Mouse (Mus musculus): Measurements from ENCODE around the gene Col6a5. TPM values are rescaled to one million over a fixed set of nuclear protein-coding genes. Genes with fewer than 3 reads are reported as not detected.

Col6a5 gene
- polyA plus RNA-seq, 1 experiment = not detected

GRCm38 (mm10) chr9:105949755-105950154 is 10.7 kb downstream of the Col6a5 start:
- no peak overlapping the region for H3K27ac ChIP-seq (replicated peaks; ENCODE audit: low read depth, low read length)
- H3K4me1 ChIP-seq (ENCODE audit: control insufficient read depth, insufficient read depth, insufficient read length, low read length) = no peaks in the 10 kb centered on the region
- H3K4me3 ChIP-seq (ENCODE audit: insufficient read depth, low read depth, low read length) = no peak overlapping the region

GRCm38 (mm10) chr9:105947577-105947976 is 12.9 kb downstream of the Col6a5 start:
- H3K4me3 ChIP-seq (ENCODE audit: insufficient read depth, low read depth, low read length) = no peak overlapping the region
- no peaks in the 10 kb centered on the region for H3K4me1 ChIP-seq (ENCODE audit: control insufficient read depth, insufficient read depth, insufficient read length, low read length)
- no peak overlapping the region for H3K27ac ChIP-seq (replicated peaks; ENCODE audit: low read depth, low read length)

- Histone ChIP-seq H3K27ac (replicated peaks; ENCODE audit: low read depth, low read length) (no peak overlapping the region), H3K4me3 (ENCODE audit: insufficient read depth, low read depth, low read length) (no peak overlapping the region), H3K4me1 (ENCODE audit: control insufficient read depth, insufficient read depth, insufficient read length, low read length) (no peaks in the 10 kb centered on the region)
Observed at GRCm38 (mm10) chr9:105933816-105934215, 26.6 kb downstream of the Col6a5 start.

GRCm38 (mm10) chr9:105929287-105929686 is 31.2 kb downstream of the Col6a5 start:
- H3K27ac ChIP-seq (replicated peaks; ENCODE audit: low read depth, low read length) = no peak overlapping the region
- H3K4me1 ChIP-seq (ENCODE audit: control insufficient read depth, insufficient read depth, insufficient read length, low read length) = no peaks in the 10 kb centered on the region
- no peak overlapping the region for H3K4me3 ChIP-seq (ENCODE audit: insufficient read depth, low read depth, low read length)

GRCm38 (mm10) chr9:105928406-105929071 is 31.9 kb downstream of the Col6a5 start:
- no peak overlapping the region for H3K4me3 ChIP-seq (ENCODE audit: insufficient read depth, low read depth, low read length)
- no peaks in the 10 kb centered on the region for H3K4me1 ChIP-seq (ENCODE audit: control insufficient read depth, insufficient read depth, insufficient read length, low read length)
- H3K27ac ChIP-seq (replicated peaks; ENCODE audit: low read depth, low read length) = no peak overlapping the region

GRCm38 (mm10) chr9:105923659-105924058 is 36.8 kb downstream of the Col6a5 start:
- H3K4me1 ChIP-seq (ENCODE audit: control insufficient read depth, insufficient read depth, insufficient read length, low read length) = no peaks in the 10 kb centered on the region
- H3K27ac ChIP-seq (replicated peaks; ENCODE audit: low read depth, low read length) = no peak overlapping the region
- no peak overlapping the region for H3K4me3 ChIP-seq (ENCODE audit: insufficient read depth, low read depth, low read length)

GRCm38 (mm10) chr9:105915186-105915585 is 45.3 kb downstream of the Col6a5 start:
- H3K4me3 ChIP-seq (ENCODE audit: insufficient read depth, low read depth, low read length) = no peak overlapping the region
- no peak overlapping the region for H3K27ac ChIP-seq (replicated peaks; ENCODE audit: low read depth, low read length)
- no peaks in the 10 kb centered on the region for H3K4me1 ChIP-seq (ENCODE audit: control insufficient read depth, insufficient read depth, insufficient read length, low read length)

GRCm38 (mm10) chr9:105910166-105910565 is 50.3 kb downstream of the Col6a5 start:
- H3K27ac ChIP-seq (replicated peaks; ENCODE audit: low read depth, low read length) = no peak overlapping the region
- no peaks in the 10 kb centered on the region for H3K4me1 ChIP-seq (ENCODE audit: control insufficient read depth, insufficient read depth, insufficient read length, low read length)
- no peak overlapping the region for H3K4me3 ChIP-seq (ENCODE audit: insufficient read depth, low read depth, low read length)

GRCm38 (mm10) chr9:105909352-105909751 is 51.1 kb downstream of the Col6a5 start:
- no peak overlapping the region for H3K4me3 ChIP-seq (ENCODE audit: insufficient read depth, low read depth, low read length)
- H3K4me1 ChIP-seq (ENCODE audit: control insufficient read depth, insufficient read depth, insufficient read length, low read length) = no peaks in the 10 kb centered on the region
- H3K27ac ChIP-seq (replicated peaks; ENCODE audit: low read depth, low read length) = no peak overlapping the region

GRCm38 (mm10) chr9:105907411-105907810 is 53.0 kb downstream of the Col6a5 start:
- no peak overlapping the region for H3K4me3 ChIP-seq (ENCODE audit: insufficient read depth, low read depth, low read length)
- H3K4me1 ChIP-seq (ENCODE audit: control insufficient read depth, insufficient read depth, insufficient read length, low read length) = no peaks in the 10 kb centered on the region
- no peak overlapping the region for H3K27ac ChIP-seq (replicated peaks; ENCODE audit: low read depth, low read length)

- Histone ChIP-seq H3K27ac (replicated peaks; ENCODE audit: low read depth, low read length) (no peak overlapping the region), H3K4me3 (ENCODE audit: insufficient read depth, low read depth, low read length) (no peak overlapping the region), H3K4me1 (ENCODE audit: control insufficient read depth, insufficient read depth, insufficient read length, low read length) (no peaks in the 10 kb centered on the region)
Observed at GRCm38 (mm10) chr9:105887521-105887920, 72.9 kb downstream of the Col6a5 start.

- H3K4me1 ChIP-seq (ENCODE audit: control insufficient read depth, insufficient read depth, insufficient read length, low read length) = no peaks in the 10 kb centered on the region
- H3K4me3 ChIP-seq (ENCODE audit: insufficient read depth, low read depth, low read length) = no peak overlapping the region
- no peak overlapping the region for H3K27ac ChIP-seq (replicated peaks; ENCODE audit: low read depth, low read length)
Observed at GRCm38 (mm10) chr9:105884656-105885430, 75.6 kb downstream of the Col6a5 start.

- H3K4me1 ChIP-seq (ENCODE audit: control insufficient read depth, insufficient read depth, insufficient read length, low read length) = no peaks in the 10 kb centered on the region
- no peak overlapping the region for H3K4me3 ChIP-seq (ENCODE audit: insufficient read depth, low read depth, low read length)
- no peak overlapping the region for H3K27ac ChIP-seq (replicated peaks; ENCODE audit: low read depth, low read length)
Observed at GRCm38 (mm10) chr9:105880743-105881142, 79.7 kb downstream of the Col6a5 start.

- Histone ChIP-seq H3K4me3 (ENCODE audit: insufficient read depth, low read depth, low read length) (no peak overlapping the region), H3K27ac (replicated peaks; ENCODE audit: low read depth, low read length) (no peak overlapping the region), H3K4me1 (ENCODE audit: control insufficient read depth, insufficient read depth, insufficient read length, low read length) (no peaks in the 10 kb centered on the region)
Observed at GRCm38 (mm10) chr9:105878365-105879108, 81.9 kb downstream of the Col6a5 start.

GRCm38 (mm10) chr9:105876124-105876523 is 84.3 kb downstream of the Col6a5 start:
- H3K4me3 ChIP-seq (ENCODE audit: insufficient read depth, low read depth, low read length) = no peak overlapping the region
- H3K4me1 ChIP-seq (ENCODE audit: control insufficient read depth, insufficient read depth, insufficient read length, low read length) = no peaks in the 10 kb centered on the region
- H3K27ac ChIP-seq (replicated peaks; ENCODE audit: low read depth, low read length) = no peak overlapping the region
